Mouse (Mus musculus) intestine, postnatal 0 days (tissue): Measurements from ENCODE around the gene Vps8. TPM values are rescaled to one million over a fixed set of nuclear protein-coding genes. Genes with fewer than 3 reads are reported as not detected.

Source experiments
- ATAC-seq: fragments of 200-750 bp; cut with Nextera tagmentation; 2 replicates; pipeline ENCODE4 v1.8.0; 2017; ENCODE audit warnings: mild to moderate bottlenecking, moderate TSS enrichment, moderate library complexity
- H3K27ac ChIP-seq: fragments of 300-500 bp; sonication (generic); 2 replicates; pipeline ENCODE4 v1.5.1; 2014; ENCODE audit warnings: mild to moderate bottlenecking, low read depth, low read length, moderate library complexity
- H3K27me3 ChIP-seq: fragments of 300-500 bp; sonication (generic); replicated peaks from 2 replicates; pipeline ENCODE4 v1.6.1; 2014; ENCODE audit warnings: low read length, mixed read lengths; ENCODE audit not compliant: control insufficient read depth, insufficient read depth
- H3K36me3 ChIP-seq: fragments of 300-500 bp; sonication (generic); 2 replicates; pipeline ENCODE4 v1.6.1; 2014; ENCODE audit warnings: mild to moderate bottlenecking, moderate library complexity; ENCODE audit not compliant: control insufficient read depth, insufficient read depth
- H3K4me1 ChIP-seq: fragments of 300-500 bp; sonication (generic); replicated peaks from 2 replicates; pipeline ENCODE4 v1.6.1; 2014; ENCODE audit warnings: antibody characterized with exemption, low read length, mixed read lengths; ENCODE audit not compliant: control insufficient read depth, insufficient read depth
- H3K4me2 ChIP-seq: fragments of 300-500 bp; sonication (generic); replicated peaks from 2 replicates; pipeline ENCODE4 v1.6.1; 2014; ENCODE audit warnings: low read depth, mild to moderate bottlenecking, moderate library complexity
- H3K4me3 ChIP-seq: fragments of 300-500 bp; sonication (generic); 2 replicates; pipeline ENCODE4 v1.5.1; 2014; ENCODE audit warnings: low read depth, low read length
- H3K9ac ChIP-seq: fragments of 300-500 bp; sonication (generic); 2 replicates; pipeline ENCODE4 v1.6.1; 2014; ENCODE audit warnings: mild to moderate bottlenecking, low read depth, low read length
- H3K9me3 ChIP-seq: fragments of 300-500 bp; sonication (generic); 2 replicates; pipeline ENCODE4 v1.6.1; 2016; ENCODE audit warnings: mixed run types; ENCODE audit not compliant: control insufficient read depth
- CTCF ChIP-seq: sonication (generic); IDR thresholded peaks from 2 replicates; pipeline ENCODE4 v1.5.1; 2016; ENCODE audit warnings: low read depth, mild to moderate bottlenecking, control low read depth, antibody characterized with exemption, moderate library complexity
- WGBS: fragments of 180-500 bp; shearing (Covaris S2); extraction: QIAGEN DNeasy Blood & Tissue Kit; methylation state at CpG from one replicate; pipeline ENCODE4 v1.1.7; 2014; 5-methylcytosine and 5-hydroxymethylcytosine counted together
- polyA plus RNA-seq: library from polyadenylated mRNA; unstranded; fragments of >200 nt; fragmentation: Nextera tagmentation; extraction: Ambion mirVana; gene quantifications from 2 replicates; pipeline ENCODE4 v1.2.1, GENCODE M21; 2015

The Vps8 gene
- polyA plus RNA-seq, 1 experiment from 2014 or later: 6.6 TPM

- no peaks in the 10 kb centered on the region for H3K9me3 ChIP-seq
- no peak overlapping the region for H3K4me3 ChIP-seq
- no peak for ATAC-seq
- TF ChIP-seq CTCF: no peak
- H3K27ac ChIP-seq: no peak overlapping the region
- H3K9ac ChIP-seq: no peak overlapping the region
- WGBS: 91% methylated on average over 4 of the region's 4 CpGs
- no peaks in the 10 kb centered on the region for H3K4me1 ChIP-seq
- no peaks in the 10 kb centered on the region for H3K27me3 ChIP-seq
- no peak overlapping the region for H3K4me2 ChIP-seq
- H3K36me3 ChIP-seq: peaks cover 18% of the 10 kb centered on the region; the same call in 1 of the 2 replicates
These were observed 54.2 kb downstream of the Vps8 start for GRCm38 (mm10) chr16:21477074-21477473.

- no peak overlapping the region for H3K27ac ChIP-seq
- WGBS: 46% methylated on average over 9 of the region's 9 CpGs
- TF ChIP-seq CTCF: no peak
- ATAC-seq: peak; percentile 38; the same call in 1 of the 2 replicates
- H3K4me3 ChIP-seq: no peak overlapping the region
- H3K9me3 ChIP-seq: no peaks in the 10 kb centered on the region
- no peak overlapping the region for H3K4me2 ChIP-seq
- H3K27me3 ChIP-seq: no peaks in the 10 kb centered on the region
- no peaks in the 10 kb centered on the region for H3K4me1 ChIP-seq
- H3K36me3 ChIP-seq: peaks cover 16% of the 10 kb centered on the region; the same call in 1 of the 2 replicates
- no peak overlapping the region for H3K9ac ChIP-seq
These were observed 55.5 kb downstream of the Vps8 start for GRCm38 (mm10) chr16:21478376-21478775.

GRCm38 (mm10) chr16:21483803-21484202, 60.9 kb downstream of the Vps8 start:
- no peaks in the 10 kb centered on the region for H3K9me3 ChIP-seq
- no peak for ATAC-seq
- TF ChIP-seq CTCF: no peak
- no peaks in the 10 kb centered on the region for H3K4me1 ChIP-seq
- H3K9ac ChIP-seq: no peak overlapping the region
- no peaks in the 10 kb centered on the region for H3K27me3 ChIP-seq
- peaks cover 11% of the 10 kb centered on the region; the same call in 1 of the 2 replicates for H3K36me3 ChIP-seq
- WGBS: 95% methylated on average over 5 of the region's 5 CpGs
- no peak overlapping the region for H3K4me3 ChIP-seq
- H3K4me2 ChIP-seq: no peak overlapping the region
- H3K27ac ChIP-seq: no peak overlapping the region

GRCm38 (mm10) chr16:21485716-21486115, 62.8 kb downstream of the Vps8 start:
- no peak overlapping the region for H3K4me3 ChIP-seq

GRCm38 (mm10) chr16:21488413-21488812, 65.5 kb downstream of the Vps8 start:
- H3K4me2 ChIP-seq: no peak overlapping the region
- H3K36me3 ChIP-seq: peaks cover 13% of the 10 kb centered on the region; the same call in 1 of the 2 replicates
- H3K27me3 ChIP-seq: no peaks in the 10 kb centered on the region
- no peak overlapping the region for H3K9ac ChIP-seq
- no peak for ATAC-seq
- no peaks in the 10 kb centered on the region for H3K9me3 ChIP-seq
- H3K4me1 ChIP-seq: no peaks in the 10 kb centered on the region
- peak; percentile 95 for TF ChIP-seq CTCF
- H3K4me3 ChIP-seq: no peak overlapping the region
- H3K27ac ChIP-seq: no peak overlapping the region
- 48% methylated on average over 4 of the region's 4 CpGs for WGBS

More at GRCm38 (mm10) chr16:21485716-21486115, 62.8 kb downstream of the Vps8 start:
- no peak overlapping the region for H3K27ac ChIP-seq
- no peak for ATAC-seq
- whole genome bisulfite sequencing: 64% methylated on average over 5 of the region's 5 CpGs
- no peaks in the 10 kb centered on the region for H3K9me3 ChIP-seq
- peaks cover 13% of the 10 kb centered on the region; the same call in 1 of the 2 replicates for H3K36me3 ChIP-seq
- no peak overlapping the region for H3K4me2 ChIP-seq
- TF ChIP-seq CTCF: no peak
- H3K9ac ChIP-seq: no peak overlapping the region
- no peaks in the 10 kb centered on the region for H3K4me1 ChIP-seq
- no peaks in the 10 kb centered on the region for H3K27me3 ChIP-seq

GRCm38 (mm10) chr16:21492346-21492745, 69.4 kb downstream of the Vps8 start:
- no peak for TF ChIP-seq CTCF
- H3K4me3 ChIP-seq: no peak overlapping the region
- ATAC-seq: no peak
- H3K36me3 ChIP-seq: peaks cover 10% of the 10 kb centered on the region; the same call in 1 of the 2 replicates
- WGBS: 76% methylated on average over 5 of the region's 5 CpGs
- no peak overlapping the region for H3K4me2 ChIP-seq
- no peak overlapping the region for H3K9ac ChIP-seq
- H3K9me3 ChIP-seq: no peaks in the 10 kb centered on the region
- no peaks in the 10 kb centered on the region for H3K27me3 ChIP-seq
- no peaks in the 10 kb centered on the region for H3K4me1 ChIP-seq
- no peak overlapping the region for H3K27ac ChIP-seq

GRCm38 (mm10) chr16:21492894-21493293, 70.0 kb downstream of the Vps8 start:
- H3K9ac ChIP-seq: no peak overlapping the region
- no peak for TF ChIP-seq CTCF
- H3K27ac ChIP-seq: no peak overlapping the region
- no peak for ATAC-seq
- no peaks in the 10 kb centered on the region for H3K9me3 ChIP-seq
- no peaks in the 10 kb centered on the region for H3K27me3 ChIP-seq
- WGBS: 82% methylated on average over 2 of the region's 2 CpGs
- H3K4me1 ChIP-seq: no peaks in the 10 kb centered on the region
- H3K4me3 ChIP-seq: no peak overlapping the region
- H3K4me2 ChIP-seq: no peak overlapping the region
- H3K36me3 ChIP-seq: peaks cover 10% of the 10 kb centered on the region; the same call in 1 of the 2 replicates
